Mouse (Mus musculus) cortical plate, adult 2 months (tissue): Measurements from ENCODE around the gene Arl5c. TPM values are rescaled to one million over a fixed set of nuclear protein-coding genes. Genes with fewer than 3 reads are reported as not detected.

Experiments used
- H3K27ac ChIP-seq: fragments of 200-500 bp; 2 replicates; pipeline ENCODE4 v1.5.1; 2012; ENCODE audit warnings: low read length, control low read depth, inconsistent platforms; ENCODE audit not compliant: insufficient read depth
- H3K4me1 ChIP-seq: fragments of 200-500 bp; 2 replicates; pipeline ENCODE4 v1.6.1; 2011; ENCODE audit warnings: low read length; ENCODE audit not compliant: control insufficient read depth, insufficient read depth
- H3K4me3 ChIP-seq: fragments of 200-500 bp; 2 replicates; pipeline ENCODE4 v1.5.1; 2011; ENCODE audit warnings: mild to moderate bottlenecking, low read length, control low read depth; ENCODE audit not compliant: insufficient read depth
- CTCF ChIP-seq: fragments of 200-500 bp; IDR thresholded peaks from 2 replicates; pipeline ENCODE4 v1.5.1; 2011; ENCODE audit warnings: mild to moderate bottlenecking, control low read depth, low read length; ENCODE audit not compliant: insufficient read depth; ENCODE audit errors: extremely low read depth
- POLR2A ChIP-seq: fragments of 200-500 bp; IDR thresholded peaks from 2 replicates; pipeline ENCODE4 v1.6.1; 2011; ENCODE audit warnings: mild to moderate bottlenecking, low read length, control low read depth; ENCODE audit not compliant: insufficient read depth; ENCODE audit errors: extremely low read depth
- polyA plus RNA-seq: library from polyadenylated mRNA; depleted of rRNA; stranded (reverse); fragments of >200 nt; gene quantifications from 2 replicates; pipeline ENCODE4 v1.2.3, GENCODE M21; 2012

Gene Arl5c
- polyA plus RNA-seq, 1 experiment = 2.6 TPM

DNA sequence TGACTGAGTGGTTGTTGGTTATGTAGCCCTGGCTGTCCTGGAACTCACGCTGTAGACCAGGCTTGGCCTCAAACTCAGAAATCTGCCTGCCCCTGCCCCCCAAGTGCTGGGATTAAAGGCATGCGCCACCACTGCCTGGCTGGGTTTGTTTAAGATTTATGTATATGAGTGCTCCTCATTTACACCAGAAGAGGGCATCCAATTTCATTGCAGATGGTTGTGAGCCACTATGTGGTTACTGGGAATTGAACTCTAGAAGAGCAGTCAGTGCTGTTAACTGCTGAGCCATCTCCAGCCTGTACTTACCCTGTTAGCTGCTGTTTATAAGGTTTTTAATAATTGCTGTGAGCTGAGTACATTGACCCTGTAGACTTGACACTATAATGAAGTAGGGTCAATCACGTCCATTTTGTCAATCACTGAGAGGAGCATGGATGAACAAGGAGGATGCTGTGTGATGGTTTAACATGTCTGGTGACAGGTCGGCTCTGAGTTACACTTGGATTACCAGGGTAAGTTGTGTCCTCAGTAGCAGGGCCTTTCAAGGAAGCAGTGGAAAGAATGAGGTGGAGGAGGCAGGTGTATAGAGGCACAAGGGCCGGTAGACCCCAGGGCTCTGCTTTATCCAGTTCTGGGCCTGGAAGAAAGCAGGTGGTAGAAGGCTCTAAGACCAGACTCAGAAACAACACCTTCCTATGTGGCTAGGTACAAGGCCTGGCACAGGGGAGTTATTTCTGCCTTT, 34.9 kb upstream of the Arl5c start:
- Histone ChIP-seq H3K4me1 (peaks cover 3% of the 10 kb centered on the region; the same call in 1 of the 2 replicates), H3K4me3 (no peak overlapping the region), H3K27ac (no peak overlapping the region)
- TF ChIP-seq POLR2A (peak; percentile 32; the same call in 1 of the 2 replicates), CTCF (0 out of 2 replicates have a peak, but pooled peaks have one; percentile 5)

DNA sequence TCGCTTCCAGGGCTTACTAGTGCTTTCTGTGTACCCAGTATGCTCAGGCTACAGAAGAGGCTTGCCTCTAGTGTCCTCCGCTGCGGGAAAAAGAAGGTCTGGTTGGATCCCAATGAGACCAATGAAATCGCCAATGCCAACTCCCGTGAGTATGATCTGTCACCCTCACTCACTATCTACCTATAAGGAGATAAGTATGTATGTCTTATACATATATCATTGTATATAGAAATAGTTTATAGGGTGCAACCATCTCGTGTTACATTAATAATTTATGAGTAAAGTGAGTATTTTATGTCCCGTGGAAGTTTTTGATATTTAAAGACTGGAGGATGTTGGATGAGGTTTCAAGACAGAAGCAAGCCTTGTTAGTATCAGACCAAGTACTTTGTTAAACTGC, 31.8 kb upstream of the Arl5c start:
- no peak overlapping the region for H3K27ac ChIP-seq
- H3K4me1 ChIP-seq = peaks cover 2% of the 10 kb centered on the region; the same call in 1 of the 2 replicates
- TF ChIP-seq CTCF (no peak), POLR2A (no peak)
- H3K4me3 ChIP-seq = peak overlapping the region; percentile 94

GRCm38 (mm10) chr11:98027297-98027688, 31.3 kb upstream of the Arl5c start:
- no peak for TF ChIP-seq CTCF
- no peak for TF ChIP-seq POLR2A
- Histone ChIP-seq H3K4me3 (peak overlapping the region; percentile 94), H3K4me1 (peaks cover 2% of the 10 kb centered on the region; the same call in 1 of the 2 replicates), H3K27ac (peak overlapping the region; percentile 71)

DNA sequence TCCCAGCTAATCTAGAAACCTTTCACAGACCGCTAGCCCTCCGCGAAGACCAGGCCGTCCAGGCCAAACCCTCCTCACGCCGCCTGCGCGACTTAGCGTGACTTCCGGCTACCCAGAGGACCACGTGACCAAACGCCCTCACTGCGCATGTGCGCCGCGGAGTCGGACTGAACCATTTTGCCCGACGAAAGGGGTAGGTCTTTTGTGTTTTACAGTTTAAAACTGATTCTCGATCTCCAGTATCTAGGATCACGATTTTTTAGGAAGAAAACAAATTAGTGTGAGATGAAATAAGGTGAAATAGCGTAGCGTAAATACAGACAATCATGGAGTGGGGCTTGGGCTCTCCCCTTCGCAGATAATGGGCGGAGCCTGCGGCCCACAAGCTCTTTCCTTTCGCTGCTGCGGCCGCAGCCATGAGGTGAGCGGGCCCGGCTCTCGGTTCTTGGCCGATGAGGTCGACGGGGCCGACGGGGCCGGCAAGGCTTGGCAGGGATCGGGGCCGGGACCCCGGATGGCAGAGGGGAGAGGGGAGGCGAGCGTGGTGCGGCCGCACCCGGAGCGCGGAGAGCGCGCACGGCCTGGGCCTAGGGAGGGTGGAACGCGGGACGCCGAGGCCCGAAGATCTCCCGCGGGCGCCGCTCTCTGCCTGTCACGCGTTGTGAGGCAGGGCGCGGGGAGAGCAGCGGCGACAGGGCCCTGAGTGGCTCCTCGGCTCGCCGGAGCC, 30.8 kb upstream of the Arl5c start, which contains the start of gene Rpl19:
Rpl19 (plus strand) TSS at position 141 of the 727 bp plus-strand sequence.
- Histone ChIP-seq H3K4me3 (peak within 1 kb of the TSS; percentile 94), H3K27ac (peak within 1 kb of the TSS; percentile 71), H3K4me1 (peaks cover 2% of the 10 kb centered on the region; the same call in 1 of the 2 replicates)
- TF ChIP-seq CTCF (no peak), POLR2A (peak; percentile 93)

- peak overlapping the region; percentile 63 for H3K27ac ChIP-seq
- no peak for TF ChIP-seq CTCF
- TF ChIP-seq POLR2A = no peak
- H3K4me1 ChIP-seq = peaks cover 2% of the 10 kb centered on the region; the same call in 1 of the 2 replicates
- peak overlapping the region; percentile 94 for H3K4me3 ChIP-seq
These were observed 30.2 kb upstream of the Arl5c start for GRCm38 (mm10) chr11:98026248-98026569.

DNA sequence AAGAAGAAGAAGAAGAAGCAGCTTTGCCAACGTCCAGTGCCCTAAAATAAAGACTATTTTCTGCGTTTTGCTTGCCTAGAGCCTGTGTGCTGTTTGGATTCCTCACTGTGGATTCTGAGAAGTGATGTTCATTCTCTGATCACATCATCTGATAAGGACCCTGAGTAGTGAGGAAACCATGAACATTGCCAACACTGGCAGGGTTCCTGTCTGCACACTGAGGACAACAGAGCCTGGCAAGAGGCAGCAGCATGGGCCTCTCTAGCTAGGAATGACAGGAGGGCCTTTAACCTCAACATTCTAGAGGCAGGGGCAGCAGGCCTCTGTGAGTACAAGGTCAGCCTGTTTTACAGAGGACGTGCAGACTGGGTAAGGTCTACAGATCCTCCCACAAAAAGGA, 28.5 kb upstream of the Arl5c start:
- Histone ChIP-seq H3K4me1 (peaks cover 3% of the 10 kb centered on the region; the same call in 1 of the 2 replicates), H3K4me3 (no peak overlapping the region), H3K27ac (no peak overlapping the region)
- TF ChIP-seq CTCF (no peak), POLR2A (no peak)

DNA sequence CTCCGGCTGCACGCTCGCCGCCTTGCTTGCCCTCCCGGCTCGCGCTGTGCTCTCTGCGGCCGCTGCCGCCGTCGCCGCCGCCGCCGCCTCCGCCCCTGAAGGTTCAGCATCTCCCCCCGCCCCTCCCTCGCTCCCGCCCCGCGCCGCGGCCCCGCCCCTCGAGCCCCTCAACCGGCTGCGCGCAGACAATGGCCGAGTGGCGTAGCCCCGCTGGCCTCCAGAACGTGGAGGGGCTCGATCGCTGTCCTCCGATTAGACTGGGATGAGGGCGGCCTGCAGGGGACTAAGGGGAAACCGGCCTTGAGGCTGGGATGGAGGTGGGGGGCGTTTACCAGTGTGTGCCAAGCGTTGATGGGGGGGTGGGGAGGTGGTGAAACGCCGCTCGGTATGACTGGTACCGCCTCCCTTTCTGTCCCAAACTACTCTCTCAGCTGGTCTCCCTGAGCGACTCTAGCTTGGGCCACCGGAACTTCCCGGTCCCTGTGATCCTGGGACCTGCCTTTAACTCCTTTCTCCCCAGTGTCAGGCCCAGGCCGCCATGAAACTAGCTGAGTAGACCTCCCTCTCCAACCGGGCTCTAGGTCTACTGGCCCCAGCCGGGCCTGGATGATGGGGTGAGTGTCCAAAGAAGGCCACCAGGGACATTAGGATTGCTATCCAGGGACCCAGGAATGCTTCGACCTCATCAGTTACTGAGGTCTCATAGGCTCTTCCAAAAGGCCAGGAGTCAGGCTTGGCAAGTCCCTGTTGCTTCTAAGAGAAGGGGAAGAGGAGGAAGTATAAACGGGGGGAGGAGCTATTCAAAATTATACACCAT, 26.8 kb upstream of the Arl5c start, which contains the start of gene Cacnb1:
Cacnb1 (minus strand) TSS at position 480 of the 817 bp plus-strand sequence.
- TF ChIP-seq CTCF = no peak
- peak; percentile 38; the same call in 1 of the 2 replicates for TF ChIP-seq POLR2A
- H3K4me1 ChIP-seq = peaks cover 7% of the 10 kb centered on the region; the same call in 1 of the 2 replicates

DNA sequence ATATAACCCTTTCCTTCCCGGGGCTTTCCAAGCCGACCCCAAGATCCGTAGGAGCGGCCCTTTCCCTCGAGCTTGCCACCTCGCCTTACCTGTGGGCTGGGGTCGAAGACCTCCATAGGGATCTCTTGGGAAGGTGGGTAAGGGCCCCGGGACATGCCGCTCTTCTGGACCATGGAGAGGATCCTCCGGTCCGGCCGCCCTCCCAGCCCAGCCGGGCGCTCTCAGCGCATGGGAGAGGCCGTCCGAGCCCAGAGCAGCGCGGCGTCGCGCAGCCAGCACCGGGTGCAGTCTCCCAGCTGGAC, 26.2 kb upstream of the Arl5c start:
- no peak for TF ChIP-seq POLR2A
- peak overlapping the region; percentile 97 for H3K27ac ChIP-seq
- H3K4me1 ChIP-seq = peaks cover 10% of the 10 kb centered on the region
- H3K4me3 ChIP-seq = peak overlapping the region; percentile 97

More for the DNA sequence above, 26.8 kb upstream of the Arl5c start, which contains the start of gene Cacnb1:
- peak within 1 kb of the TSS; percentile 97 for H3K27ac ChIP-seq
- peak within 1 kb of the TSS; percentile 97 for H3K4me3 ChIP-seq
